Mouse (Mus musculus) testis, adult 2 months (tissue): Measurements from ENCODE around the gene Nans.

ENCODE experiments used
- CTCF ChIP-seq: fragments of 200-500 bp; IDR thresholded peaks from 2 replicates; pipeline ENCODE4 v1.5.1; 2012; ENCODE audit warnings: low read depth, mild to moderate bottlenecking, inconsistent platforms, low read length, moderate library complexity; ENCODE audit not compliant: control insufficient read depth, insufficient read depth, insufficient replicate concordance
- POLR2A ChIP-seq: fragments of 200-500 bp; IDR thresholded peaks from 2 replicates; pipeline ENCODE4 v1.6.1; 2012; ENCODE audit warnings: low read depth, mild to moderate bottlenecking, inconsistent platforms, low read length, moderate library complexity; ENCODE audit not compliant: control insufficient read depth

- TF ChIP-seq CTCF (peak; percentile 40; the same call in 1 of the 2 replicates), POLR2A (peak; percentile 29; the same call in 1 of the 2 replicates)
These were observed 38.4 kb upstream of the Nans start, which contains the start of gene Anp32b for GRCm38 (mm10) chr4:46450519-46451131.
